Mouse (Mus musculus) kidney, postnatal 14 days (tissue): ENCODE results near the gene Snap29.

ENCODE experiments used
- DNase-seq: peaks from one replicate; pipeline ENCODE4 v3.0.0; 2022; ENCODE audit warnings: mixed read lengths

The Snap29 gene

DNA sequence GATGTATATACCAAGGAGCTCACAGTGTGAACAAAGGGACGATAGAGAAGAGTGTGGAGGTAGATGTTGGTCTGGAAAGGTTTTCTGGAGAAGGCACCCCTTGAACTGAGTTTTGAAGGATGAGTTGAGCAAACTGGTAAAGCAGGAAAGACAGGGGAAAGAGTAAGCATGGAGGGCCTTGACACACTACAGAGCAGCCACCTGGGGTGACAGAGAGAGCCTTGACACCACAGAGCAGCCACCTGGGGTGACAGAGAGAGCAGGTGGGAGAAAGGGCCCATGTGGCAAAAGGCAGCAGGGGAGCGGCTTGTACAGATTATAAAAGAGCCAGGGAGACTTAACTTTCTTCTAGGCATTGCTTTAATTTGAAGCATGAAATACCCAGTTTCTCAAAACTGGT, 69.0 kb downstream of the Snap29 start:
- DNase-seq, result no peak

DNA sequence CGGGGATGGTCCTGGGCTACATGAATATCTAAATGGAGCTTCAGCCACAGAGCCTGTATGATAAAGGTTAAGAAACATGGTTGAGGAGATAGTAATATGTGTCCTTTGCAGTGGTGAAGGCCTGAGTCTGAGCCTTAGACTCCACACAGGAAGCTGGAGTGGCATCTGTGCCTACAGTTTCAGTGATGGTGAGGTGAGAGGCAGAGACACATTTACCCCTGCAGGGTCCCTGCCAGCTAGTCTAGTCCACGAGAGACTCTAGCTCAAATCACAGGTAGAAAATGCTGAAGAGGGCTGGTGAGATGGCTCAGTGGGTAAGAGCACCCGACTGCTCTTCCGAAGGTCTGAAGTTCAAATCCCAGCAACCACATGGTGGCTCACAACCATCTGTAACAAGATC, 69.5 kb downstream of the Snap29 start:
- DNase-seq, result no peak

- no peak for DNase-seq
Measured at GRCm38 (mm10) chr16:17478331-17478943, 72.7 kb downstream of the Snap29 start.
